Mouse (Mus musculus): ENCODE measurements around the gene Gpr83. TPM values are rescaled to one million over a fixed set of nuclear protein-coding genes. Genes with fewer than 3 reads are reported as not detected.
A peak's percentile ranks its signal among the peaks of the same experiment; 100 is the strongest.

The Gpr83 gene
- polyA plus RNA-seq, 1 experiment from 2014 or later, result 1.7 TPM

- Histone ChIP-seq H3K9me3 (ENCODE audit: control insufficient read depth, low read length) (no peaks in the 10 kb centered on the region), H3K4me1 (ENCODE audit: control insufficient read depth, insufficient read depth, low read depth, low read length) (peaks cover 6% of the 10 kb centered on the region), H3K27ac (ENCODE audit: low read depth, low read length) (no peak overlapping the region), H3K9ac (ENCODE audit: low read depth, low read length) (no peak overlapping the region), H3K4me2 (ENCODE audit: low read length) (no peak overlapping the region), H3K4me3 (ENCODE audit: low read length) (no peak overlapping the region), H3K36me3 (ENCODE audit: control insufficient read depth, insufficient read depth, low read length) (no peaks in the 10 kb centered on the region), H3K27me3 (replicated peaks; ENCODE audit: control insufficient read depth, insufficient read depth, low read length) (no peaks in the 10 kb centered on the region)
- 77% methylated on average over 3 of the region's 3 CpGs for WGBS
- ATAC-seq, result no peak
Observed at GRCm38 (mm10) chr9:14905956-14906355, 45.9 kb downstream of the Gpr83 start.

GRCm38 (mm10) chr9:14907816-14908415, 47.9 kb downstream of the Gpr83 start:
- WGBS, result 69% methylated on average over 7 of the region's 7 CpGs
- Histone ChIP-seq H3K27me3 (replicated peaks; ENCODE audit: control insufficient read depth, insufficient read depth, low read length) (no peaks in the 10 kb centered on the region), H3K36me3 (ENCODE audit: control insufficient read depth, insufficient read depth, low read length) (no peaks in the 10 kb centered on the region), H3K27ac (ENCODE audit: low read depth, low read length) (no peak overlapping the region), H3K4me2 (ENCODE audit: low read length) (no peak overlapping the region), H3K9me3 (ENCODE audit: control insufficient read depth, low read length) (no peaks in the 10 kb centered on the region), H3K4me3 (ENCODE audit: low read length) (no peak overlapping the region), H3K9ac (ENCODE audit: low read depth, low read length) (no peak overlapping the region), H3K4me1 (ENCODE audit: control insufficient read depth, insufficient read depth, low read depth, low read length) (peaks cover 6% of the 10 kb centered on the region)
- no peak for ATAC-seq

- Histone ChIP-seq H3K9ac (ENCODE audit: low read depth, low read length) (no peak overlapping the region), H3K27me3 (replicated peaks; ENCODE audit: control insufficient read depth, insufficient read depth, low read length) (no peaks in the 10 kb centered on the region), H3K4me2 (ENCODE audit: low read length) (no peak overlapping the region), H3K36me3 (ENCODE audit: control insufficient read depth, insufficient read depth, low read length) (no peaks in the 10 kb centered on the region), H3K9me3 (ENCODE audit: control insufficient read depth, low read length) (no peaks in the 10 kb centered on the region), H3K4me1 (ENCODE audit: control insufficient read depth, insufficient read depth, low read depth, low read length) (peaks cover 4% of the 10 kb centered on the region), H3K27ac (ENCODE audit: low read depth, low read length) (no peak overlapping the region), H3K4me3 (ENCODE audit: low read length) (no peak overlapping the region)
- peak; percentile 84 for ATAC-seq
- 10% methylated on average over 5 of the region's 5 CpGs for WGBS
Observed at GRCm38 (mm10) chr9:14909981-14910380, 50.0 kb downstream of the Gpr83 start.

GRCm38 (mm10) chr9:14912037-14912436, 52.0 kb downstream of the Gpr83 start:
- H3K36me3 ChIP-seq (ENCODE audit: control insufficient read depth, insufficient read depth, low read length), result no peaks in the 10 kb centered on the region
- H3K27me3 ChIP-seq (replicated peaks; ENCODE audit: control insufficient read depth, insufficient read depth, low read length), result no peaks in the 10 kb centered on the region
- H3K4me1 ChIP-seq (ENCODE audit: control insufficient read depth, insufficient read depth, low read depth, low read length), result peaks cover 4% of the 10 kb centered on the region
- no peaks in the 10 kb centered on the region for H3K9me3 ChIP-seq (ENCODE audit: control insufficient read depth, low read length)
- no peak for ATAC-seq
- WGBS, result 77% methylated on average over 2 of the region's 2 CpGs
- H3K4me2 ChIP-seq (ENCODE audit: low read length), result no peak overlapping the region
- no peak overlapping the region for H3K4me3 ChIP-seq (ENCODE audit: low read length)
- H3K9ac ChIP-seq (ENCODE audit: low read depth, low read length), result no peak overlapping the region
- H3K27ac ChIP-seq (ENCODE audit: low read depth, low read length), result no peak overlapping the region

- ATAC-seq, result no peak
- H3K27ac ChIP-seq (ENCODE audit: low read depth, low read length), result no peak overlapping the region
- H3K4me3 ChIP-seq (ENCODE audit: low read length), result no peak overlapping the region
- H3K4me1 ChIP-seq (ENCODE audit: control insufficient read depth, insufficient read depth, low read depth, low read length), result no peaks in the 10 kb centered on the region
- H3K4me2 ChIP-seq (ENCODE audit: low read length), result no peak overlapping the region
- no peak overlapping the region for H3K9ac ChIP-seq (ENCODE audit: low read depth, low read length)
- H3K36me3 ChIP-seq (ENCODE audit: control insufficient read depth, insufficient read depth, low read length), result no peaks in the 10 kb centered on the region
- H3K9me3 ChIP-seq (ENCODE audit: control insufficient read depth, low read length), result no peaks in the 10 kb centered on the region
- 89% methylated on average over 2 of the region's 2 CpGs for WGBS
- H3K27me3 ChIP-seq (replicated peaks; ENCODE audit: control insufficient read depth, insufficient read depth, low read length), result no peaks in the 10 kb centered on the region
Observed at GRCm38 (mm10) chr9:14917661-14918060, 57.7 kb downstream of the Gpr83 start.

- WGBS, result 52% methylated on average over 5 of the region's 5 CpGs
- no peak overlapping the region for H3K4me3 ChIP-seq (ENCODE audit: low read length)
- H3K4me2 ChIP-seq (ENCODE audit: low read length), result no peak overlapping the region
- H3K9me3 ChIP-seq (ENCODE audit: control insufficient read depth, low read length), result no peaks in the 10 kb centered on the region
- H3K4me1 ChIP-seq (ENCODE audit: control insufficient read depth, insufficient read depth, low read depth, low read length), result no peaks in the 10 kb centered on the region
- peak; percentile 56; the same call in 1 of the 2 replicates for ATAC-seq
- H3K36me3 ChIP-seq (ENCODE audit: control insufficient read depth, insufficient read depth, low read length), result no peaks in the 10 kb centered on the region
- no peak overlapping the region for H3K27ac ChIP-seq (ENCODE audit: low read depth, low read length)
- H3K27me3 ChIP-seq (replicated peaks; ENCODE audit: control insufficient read depth, insufficient read depth, low read length), result no peaks in the 10 kb centered on the region
- H3K9ac ChIP-seq (ENCODE audit: low read depth, low read length), result no peak overlapping the region
Observed at GRCm38 (mm10) chr9:14918825-14919668, 59.0 kb downstream of the Gpr83 start.

Other genes with a start within 250 kb of the Gpr83 start
- 6.6 and 8.3 TPM in 2 replicates for gene Amotl1, start 215.2 kb upstream of the Gpr83 start, polyA plus RNA-seq (2015; fragmentation: Nextera tagmentation; extraction: Ambion mirVana)
- gene Piwil4, start 119.5 kb upstream of the Gpr83 start, polyA plus RNA-seq (2015; fragmentation: Nextera tagmentation; extraction: Ambion mirVana), result 0.40 TPM in 2 replicates
- gene Fut4, start 107.8 kb upstream of the Gpr83 start, polyA plus RNA-seq (2015; fragmentation: Nextera tagmentation; extraction: Ambion mirVana), result 1.4 TPM in 2 replicates
- 4.5 and 4.8 TPM in 2 replicates for gene 1700012B09Rik, start 89.2 kb upstream of the Gpr83 start, polyA plus RNA-seq (2015; fragmentation: Nextera tagmentation; extraction: Ambion mirVana)
- 10.3 and 10.8 TPM in 2 replicates for gene Mre11a, start 75.6 kb upstream of the Gpr83 start, polyA plus RNA-seq (2015; fragmentation: Nextera tagmentation; extraction: Ambion mirVana)
- gene Ankrd49, start 75.4 kb upstream of the Gpr83 start, polyA plus RNA-seq (2015; fragmentation: Nextera tagmentation; extraction: Ambion mirVana), result 21.1 and 26.4 TPM in 2 replicates
- not detected in 2 replicates for gene Izumo1r, start 43.7 kb downstream of the Gpr83 start, polyA plus RNA-seq (2015; fragmentation: Nextera tagmentation; extraction: Ambion mirVana)
- gene Panx1, start 185.3 kb downstream of the Gpr83 start, polyA plus RNA-seq (2015; fragmentation: Nextera tagmentation; extraction: Ambion mirVana), result 135 and 155 TPM in 2 replicates

Measured in hindbrain, embryonic 16.5 days (tissue).